Mouse (Mus musculus) midbrain, embryonic 11.5 days (tissue): ENCODE data around the gene Dynll1. TPM values are rescaled to one million over a fixed set of nuclear protein-coding genes. Genes with fewer than 3 reads are reported as not detected.

ENCODE experiments used
- ATAC-seq: fragments of 200-750 bp; cut with Nextera tagmentation; 2 replicates; pipeline ENCODE4 v1.8.0; 2017; ENCODE audit warnings: moderate TSS enrichment, moderate library complexity; ENCODE audit not compliant: low FRiP score
- DNase-seq: peaks from one replicate; pipeline ENCODE4 v3.0.0; 2015; ENCODE audit warnings: low spot score; ENCODE audit errors: missing footprints
- H3K27ac ChIP-seq: fragments of 300-500 bp; sonication (generic); 2 replicates; pipeline ENCODE4 v1.5.1; 2014; ENCODE audit warnings: low read depth, low read length
- H3K27me3 ChIP-seq: fragments of 300-500 bp; sonication (generic); 2 replicates; pipeline ENCODE4 v1.6.1; 2014; ENCODE audit warnings: mild to moderate bottlenecking, low read length, moderate library complexity, mixed read lengths; ENCODE audit not compliant: control insufficient read depth, insufficient read depth
- H3K36me3 ChIP-seq: fragments of 300-500 bp; sonication (generic); 2 replicates; pipeline ENCODE4 v1.6.1; 2014; ENCODE audit warnings: mild to moderate bottlenecking, low read length, moderate library complexity, mixed read lengths; ENCODE audit not compliant: control insufficient read depth, insufficient read depth
- H3K4me1 ChIP-seq: fragments of 300-500 bp; sonication (generic); 2 replicates; pipeline ENCODE4 v1.6.1; 2014; ENCODE audit warnings: low read length; ENCODE audit not compliant: control insufficient read depth, insufficient read depth
- H3K4me2 ChIP-seq: fragments of 300-500 bp; sonication (generic); 2 replicates; pipeline ENCODE4 v1.6.1; 2014; ENCODE audit warnings: mild to moderate bottlenecking, moderate library complexity
- H3K4me3 ChIP-seq: fragments of 300-500 bp; sonication (generic); 2 replicates; pipeline ENCODE4 v1.5.1; 2014; ENCODE audit warnings: low read depth, low read length
- H3K9ac ChIP-seq: fragments of 300-500 bp; sonication (generic); 2 replicates; pipeline ENCODE4 v1.6.1; 2014; ENCODE audit warnings: low read length
- H3K9me3 ChIP-seq: fragments of 300-500 bp; sonication (generic); 2 replicates; pipeline ENCODE4 v1.6.1; 2016; ENCODE audit warnings: low read length; ENCODE audit not compliant: control insufficient read depth
- WGBS: fragments of 180-500 bp; shearing (Covaris S2); extraction: QIAGEN DNeasy Blood & Tissue Kit; methylation state at CpG from one replicate; pipeline ENCODE4 v1.1.7; 2014; 5-methylcytosine and 5-hydroxymethylcytosine counted together
- polyA plus RNA-seq: library from polyadenylated mRNA; unstranded; fragments of >200 nt; fragmentation: Nextera tagmentation; extraction: Ambion mirVana; gene quantifications from 2 replicates; pipeline ENCODE4 v1.2.1, GENCODE M21; 2014

Dynll1 gene
- polyA plus RNA-seq, 1 experiment from 2014 or later = 1,606 TPM

- no peaks in the 10 kb centered on the region for H3K27me3 ChIP-seq
- no peak overlapping the region for H3K4me2 ChIP-seq
- WGBS = 87% methylated on average over 3 of the region's 3 CpGs
- H3K36me3 ChIP-seq = peaks cover 36% of the 10 kb centered on the region
- DNase-seq = no peak
- H3K9me3 ChIP-seq = no peaks in the 10 kb centered on the region
- H3K27ac ChIP-seq = no peak overlapping the region
- ATAC-seq = no peak
- H3K4me1 ChIP-seq = peaks cover 10% of the 10 kb centered on the region
- H3K4me3 ChIP-seq = no peak overlapping the region
- H3K9ac ChIP-seq = no peak overlapping the region
These were observed 32.8 kb upstream of the Dynll1 start for GRCm38 (mm10) chr5:115333626-115334025.

- H3K9me3 ChIP-seq = no peaks in the 10 kb centered on the region
- no peak overlapping the region for H3K27ac ChIP-seq
- no peak overlapping the region for H3K4me3 ChIP-seq
- no peak for DNase-seq
- no peaks in the 10 kb centered on the region for H3K27me3 ChIP-seq
- H3K4me1 ChIP-seq = peaks cover 20% of the 10 kb centered on the region
- WGBS = 91% methylated on average over 9 of the region's 9 CpGs
- no peak overlapping the region for H3K4me2 ChIP-seq
- H3K36me3 ChIP-seq = peaks cover 36% of the 10 kb centered on the region
- ATAC-seq = no peak
- no peak overlapping the region for H3K9ac ChIP-seq
These were observed 30.2 kb upstream of the Dynll1 start for GRCm38 (mm10) chr5:115330955-115331354.

- peaks cover 20% of the 10 kb centered on the region for H3K4me1 ChIP-seq
- DNase-seq (peak; percentile 94), ATAC-seq (peak; percentile 48)
- H3K27me3 ChIP-seq = no peaks in the 10 kb centered on the region
- H3K9me3 ChIP-seq = no peaks in the 10 kb centered on the region
- WGBS = under 1% methylated on average over 55 of the region's 55 CpGs
- peaks cover 11% of the 10 kb centered on the region; the same call in 1 of the 2 replicates for H3K36me3 ChIP-seq
- peak overlapping the region; percentile 82 for H3K4me2 ChIP-seq
- H3K4me3 ChIP-seq = peak overlapping the region; percentile 98
- peak overlapping the region; percentile 95 for H3K9ac ChIP-seq
- peak overlapping the region; percentile 86 for H3K27ac ChIP-seq
These were observed 27.1 kb upstream of the Dynll1 start for GRCm38 (mm10) chr5:115327610-115328548.

- peak; percentile 100 for DNase-seq
- 1% methylated on average over 79 of the region's 97 CpGs for WGBS
- peak; percentile 95 for ATAC-seq
These were observed 26.2 kb upstream of the Dynll1 start, which contains the start of gene Srsf9 for GRCm38 (mm10) chr5:115326875-115327609. TSS of gene Srsf9 (plus strand) at chr5:115327177.

GRCm38 (mm10) chr5:115326256-115326831 is 25.5 kb upstream of the Dynll1 start:
- Histone ChIP-seq H3K27me3 (no peaks in the 10 kb centered on the region), H3K4me2 (peak overlapping the region; percentile 82), H3K9me3 (no peaks in the 10 kb centered on the region), H3K27ac (peak overlapping the region; percentile 86; the same call in 1 of the 2 replicates), H3K4me1 (peaks cover 20% of the 10 kb centered on the region), H3K36me3 (peaks cover 7% of the 10 kb centered on the region; the same call in 1 of the 2 replicates), H3K9ac (peak overlapping the region; percentile 95), H3K4me3 (peak overlapping the region; percentile 98)
- WGBS = 33% methylated on average over 11 of the region's 11 CpGs
- DNase-seq (no peak), ATAC-seq (peak; percentile 60)

More at GRCm38 (mm10) chr5:115326875-115327609, 26.2 kb upstream of the Dynll1 start, which contains the start of gene Srsf9:
- H3K27ac ChIP-seq = peak within 1 kb of the TSS; percentile 86
- peaks cover 20% of the 10 kb centered on the region for H3K4me1 ChIP-seq
- H3K36me3 ChIP-seq = peaks cover 8% of the 10 kb centered on the region; the same call in 1 of the 2 replicates
- peak within 1 kb of the TSS; percentile 95 for H3K9ac ChIP-seq
- no peaks in the 10 kb centered on the region for H3K27me3 ChIP-seq
- H3K4me2 ChIP-seq = peak within 1 kb of the TSS; percentile 82
- no peaks in the 10 kb centered on the region for H3K9me3 ChIP-seq
- peak within 1 kb of the TSS; percentile 98 for H3K4me3 ChIP-seq

- Histone ChIP-seq H3K4me3 (peak overlapping the region; percentile 30), H3K9ac (peak overlapping the region; percentile 58), H3K4me1 (peaks cover 20% of the 10 kb centered on the region), H3K27me3 (no peaks in the 10 kb centered on the region), H3K36me3 (no peaks in the 10 kb centered on the region), H3K9me3 (no peaks in the 10 kb centered on the region), H3K27ac (peak overlapping the region; percentile 51; the same call in 1 of the 2 replicates), H3K4me2 (peak overlapping the region; percentile 64)
- under 1% methylated on average over 22 of the region's 22 CpGs for WGBS
- DNase-seq (peak; percentile 96), ATAC-seq (peak; percentile 52; the same call in 1 of the 2 replicates)
These were observed 18.5 kb upstream of the Dynll1 start for GRCm38 (mm10) chr5:115319004-115319940.

GRCm38 (mm10) chr5:115317645-115318328 is 17.0 kb upstream of the Dynll1 start:
- Histone ChIP-seq H3K4me3 (no peak overlapping the region), H3K36me3 (no peaks in the 10 kb centered on the region), H3K27ac (peak overlapping the region; percentile 56), H3K4me1 (peaks cover 20% of the 10 kb centered on the region), H3K27me3 (no peaks in the 10 kb centered on the region), H3K9me3 (no peaks in the 10 kb centered on the region), H3K4me2 (no peak overlapping the region), H3K9ac (no peak overlapping the region)
- 5% methylated on average over 10 of the region's 10 CpGs for WGBS
- ATAC-seq (peak; percentile 59; the same call in 1 of the 2 replicates), DNase-seq (peak; percentile 88)
